Mouse (Mus musculus) regulatory T cell (primary cell): ENCODE data around the gene Rpl34.

Source experiments
- in situ Hi-C: fragments of 300-600 bp; cut with MboI, MseI; formaldehyde crosslinking; loops from one replicate; pipeline ENCODE4 v1.15.1; 2025; ENCODE audit warnings: high pct_unique_total_duplicates

The Rpl34 gene

DNA sequence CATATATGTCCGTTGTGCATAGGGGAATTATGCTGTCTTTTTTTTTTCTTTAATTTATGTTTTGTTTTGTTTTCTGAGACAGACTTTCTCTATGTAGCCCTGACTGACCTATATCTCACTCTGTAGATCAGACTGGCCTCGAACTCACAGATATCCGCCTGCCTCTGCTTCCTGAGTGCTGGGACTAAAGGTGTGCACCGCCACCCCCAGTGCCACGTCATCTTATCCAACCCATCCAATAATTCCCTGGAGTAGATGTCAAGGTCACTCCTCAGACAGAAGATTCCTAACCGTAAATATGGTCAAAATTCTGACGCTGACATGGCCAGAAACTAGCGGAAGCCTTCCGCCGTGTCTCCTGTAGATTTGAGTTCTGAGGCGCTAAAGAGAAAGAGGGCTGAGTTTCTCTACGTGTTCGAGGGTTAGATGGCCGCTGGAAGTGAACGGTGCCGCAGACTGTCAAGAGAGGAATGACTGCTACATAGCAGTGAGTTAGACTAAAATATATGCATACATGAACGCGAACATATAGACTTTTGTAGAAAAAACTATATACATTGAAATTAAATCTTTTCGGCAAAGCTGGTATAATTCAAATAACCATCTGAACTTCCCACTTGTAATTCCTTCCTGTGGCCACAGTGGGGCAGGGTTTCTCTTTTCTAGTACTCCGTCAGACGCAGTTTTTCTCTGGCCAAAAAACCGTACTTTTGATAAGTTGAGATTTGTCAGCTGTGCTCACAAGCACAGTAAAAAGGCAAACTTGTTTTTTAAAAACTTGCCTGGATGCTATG, 15.2 kb downstream of the Rpl34 start:
- in situ Hi-C loops, result loop anchor here (5.0 kb wide), 1 partner anchor 527 kb away; no protein-coding TSS in a partner anchor

DNA sequence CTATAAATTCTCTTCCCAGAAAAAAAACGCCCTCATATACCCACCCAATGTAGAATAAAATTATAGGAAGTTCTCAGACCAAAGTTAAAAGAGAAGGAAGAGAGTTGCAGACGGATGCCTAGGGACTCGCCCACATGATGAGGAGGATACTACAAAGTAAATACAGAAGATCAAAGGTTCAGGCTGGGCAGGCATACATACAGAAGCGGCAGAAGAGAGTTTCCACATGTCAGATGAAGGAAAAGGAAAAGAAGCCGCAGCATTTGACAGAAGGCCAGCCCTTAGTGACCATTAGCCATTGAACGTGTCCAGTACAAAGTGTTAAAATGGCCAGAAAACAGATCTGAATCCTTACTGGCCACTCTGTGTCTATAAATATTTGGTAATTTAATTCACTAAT, 17.3 kb downstream of the Rpl34 start:
- in situ Hi-C loops, result loop anchor here (5.0 kb wide), 1 partner anchor 529 kb away; no protein-coding TSS in a partner anchor

DNA sequence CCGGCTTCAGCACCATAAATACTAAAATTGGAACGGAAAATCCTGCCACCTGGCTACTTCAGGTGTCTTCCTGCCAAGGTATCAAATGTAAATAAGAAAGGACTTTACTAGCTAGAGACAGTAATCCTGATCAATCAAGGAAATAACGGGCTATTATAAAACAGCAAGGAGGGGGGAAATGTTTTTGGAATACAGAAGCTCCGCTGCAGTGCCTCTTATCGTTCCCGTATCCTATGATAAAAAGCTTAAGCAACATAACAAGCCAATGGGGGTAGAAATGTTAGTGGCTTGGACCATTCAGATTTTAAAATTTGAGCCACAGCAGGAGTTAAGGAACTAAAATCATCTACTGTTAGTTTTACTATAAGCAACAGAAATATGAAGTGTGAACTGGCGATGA, 20.1 kb downstream of the Rpl34 start:
- in situ Hi-C loops, result loop anchor here (5.0 kb wide), 1 partner anchor 532 kb away; no protein-coding TSS in a partner anchor

DNA sequence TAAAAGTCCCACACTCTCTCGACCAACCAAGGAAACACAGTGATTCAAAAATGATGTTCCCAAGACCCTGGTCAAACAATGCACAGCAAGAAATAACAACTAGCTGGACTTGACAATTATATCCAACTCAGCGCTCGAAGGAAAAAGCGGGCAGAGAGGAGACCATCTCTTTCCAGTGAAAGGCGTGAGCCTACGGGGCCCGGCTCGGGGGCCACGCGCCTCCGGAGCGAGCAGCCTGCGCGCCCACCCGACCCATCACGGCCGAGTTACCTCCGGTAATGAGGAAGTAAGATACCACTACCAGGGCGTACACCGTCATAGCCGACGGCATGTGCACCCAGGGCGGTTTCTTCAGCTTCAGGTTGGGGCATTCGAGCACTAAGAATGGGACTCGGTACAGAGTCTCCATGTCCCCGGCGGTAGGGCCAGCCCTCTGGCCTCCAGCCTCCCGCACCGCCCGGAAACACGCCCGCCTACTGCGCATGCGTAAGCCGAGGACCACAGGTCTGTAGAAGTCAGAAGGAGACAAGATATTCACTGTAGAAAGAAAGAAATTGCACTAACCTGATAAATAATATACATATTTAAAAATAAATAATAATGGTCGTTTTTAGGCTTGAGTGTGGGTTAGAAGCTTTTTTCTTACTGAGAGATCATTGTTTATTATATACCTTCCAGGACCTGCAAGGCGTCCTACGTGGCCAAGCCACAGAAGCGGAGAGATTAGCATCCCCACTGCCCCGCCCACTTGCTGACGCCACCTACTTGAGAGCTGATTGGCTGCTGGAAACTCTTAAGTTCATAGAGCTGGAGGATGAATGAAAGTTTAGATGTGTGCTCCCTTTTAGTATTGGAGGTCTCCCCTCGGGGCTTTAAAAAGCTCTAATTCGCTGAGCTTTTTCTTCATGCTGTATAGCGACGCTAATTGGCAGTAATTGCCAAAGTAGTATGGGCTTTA, 21.0 kb downstream of the Rpl34 start, which contains the start of gene Ostc:
Ostc (minus strand) TSS at position 478 of the 958 bp plus-strand sequence.
- in situ Hi-C loops, result no loop called here

DNA sequence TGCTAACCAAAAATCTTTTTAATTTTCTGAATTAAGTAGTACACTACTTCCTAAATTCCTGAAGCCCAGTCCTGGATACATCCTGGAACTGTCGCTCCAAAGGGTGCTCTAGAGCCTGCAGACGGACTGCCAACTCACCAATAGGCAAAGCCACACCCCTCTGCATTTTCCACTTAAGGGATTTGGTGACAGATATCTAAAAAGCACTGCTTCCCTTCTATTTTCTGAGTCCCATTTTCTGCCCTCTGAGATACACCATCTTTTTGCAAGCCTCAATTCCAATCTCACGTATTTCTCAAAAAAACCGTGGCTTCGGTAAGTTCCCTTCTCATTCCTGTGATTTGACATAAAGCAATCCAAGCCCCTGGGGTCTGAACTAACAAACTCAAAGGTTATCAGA, 21.7 kb downstream of the Rpl34 start:
- in situ Hi-C loops, result no loop called here

DNA sequence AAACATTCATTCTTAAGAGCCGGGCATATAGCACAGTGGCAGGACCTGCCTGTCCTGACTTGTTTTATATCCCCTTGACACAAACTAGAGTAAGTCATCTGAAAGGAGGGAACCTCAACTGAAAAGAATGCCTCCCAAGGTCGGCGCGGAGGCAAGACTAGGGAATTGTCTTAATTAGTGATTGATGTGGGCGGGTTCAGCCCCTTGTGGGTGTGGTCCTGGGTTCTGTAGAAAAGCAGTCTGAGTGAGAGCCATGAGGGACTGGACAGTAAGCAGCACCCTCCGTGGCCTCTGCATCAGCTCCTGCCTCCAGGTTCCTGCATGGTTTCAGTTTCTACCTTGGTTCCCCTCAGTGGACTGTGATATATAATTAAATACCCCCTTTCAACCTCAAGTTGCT, 27.9 kb downstream of the Rpl34 start:
- in situ Hi-C loops, result no loop called here

DNA sequence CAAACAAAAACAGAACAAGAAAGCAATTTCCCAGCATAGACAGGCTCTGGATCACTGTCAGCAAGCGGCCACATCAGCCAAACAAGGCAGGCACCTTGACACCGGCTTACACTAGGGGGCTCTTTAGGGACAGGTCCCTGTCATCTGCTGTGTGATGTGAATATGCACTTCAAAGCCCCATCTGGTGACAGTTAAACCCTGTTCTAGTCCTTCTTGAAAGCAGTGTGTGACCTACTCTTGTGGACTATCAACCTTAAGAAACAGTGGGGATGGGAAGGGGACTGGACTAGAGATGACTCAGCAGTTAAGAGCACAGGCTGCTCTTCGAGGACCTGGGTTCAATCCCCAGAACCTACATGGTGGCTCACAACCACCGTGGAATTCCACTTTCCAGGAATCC, 32.6 kb downstream of the Rpl34 start:
- in situ Hi-C loops, result loop anchor here (25.0 kb wide), 1 partner anchor 835 kb away; no protein-coding TSS in a partner anchor

DNA sequence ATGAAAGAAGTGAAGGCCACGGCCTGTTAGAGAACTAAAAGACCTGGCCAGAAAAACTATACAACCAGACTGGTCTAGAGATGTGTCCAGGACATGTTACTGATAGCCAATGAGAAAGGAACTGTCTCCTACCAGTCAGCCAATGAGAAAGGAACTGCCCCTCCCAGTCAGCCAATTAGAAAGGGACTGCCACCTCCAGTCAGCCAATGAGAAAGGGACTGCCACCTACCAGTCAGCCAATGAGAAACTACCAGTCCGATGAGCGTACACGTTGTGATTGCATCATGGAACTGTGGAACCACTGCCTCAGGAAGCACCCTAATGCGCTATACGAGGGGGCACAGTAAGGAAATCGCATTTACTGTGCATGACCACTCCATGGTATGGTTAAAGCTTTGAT, 35.5 kb downstream of the Rpl34 start:
- in situ Hi-C loops, result loop anchor here (5.0 to 25.0 kb wide), 2 partner anchors 832 to 868 kb away; partner anchors contain the start of gene Papss1

DNA sequence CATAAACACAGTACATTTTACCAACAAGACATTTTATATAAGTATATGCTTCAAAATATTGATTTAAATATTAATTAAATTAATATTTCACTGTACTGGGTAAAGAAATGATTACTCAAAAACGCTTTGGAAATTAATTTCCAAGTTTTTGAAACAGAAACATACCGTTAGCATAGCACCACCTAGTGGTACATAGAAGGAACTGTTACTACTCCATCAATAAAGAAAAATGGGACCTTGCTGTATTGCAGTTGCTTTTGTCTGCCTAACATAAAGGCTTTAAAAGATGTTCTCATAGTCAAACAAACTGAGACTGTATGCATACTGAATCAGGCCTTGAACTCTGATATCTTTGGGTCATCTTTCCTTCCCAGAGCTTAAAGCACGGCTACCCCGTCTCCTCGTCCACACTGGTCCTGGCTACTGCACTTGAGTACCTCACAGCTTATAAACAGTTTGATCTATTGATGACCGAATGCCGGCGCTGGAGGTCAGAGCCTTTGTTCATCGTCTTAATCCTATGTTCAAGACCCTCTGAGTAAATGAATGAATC, 36.1 kb downstream of the Rpl34 start:
- in situ Hi-C loops, result loop anchor here (5.0 to 25.0 kb wide), 2 partner anchors 832 to 868 kb away; partner anchors contain the start of gene Papss1

DNA sequence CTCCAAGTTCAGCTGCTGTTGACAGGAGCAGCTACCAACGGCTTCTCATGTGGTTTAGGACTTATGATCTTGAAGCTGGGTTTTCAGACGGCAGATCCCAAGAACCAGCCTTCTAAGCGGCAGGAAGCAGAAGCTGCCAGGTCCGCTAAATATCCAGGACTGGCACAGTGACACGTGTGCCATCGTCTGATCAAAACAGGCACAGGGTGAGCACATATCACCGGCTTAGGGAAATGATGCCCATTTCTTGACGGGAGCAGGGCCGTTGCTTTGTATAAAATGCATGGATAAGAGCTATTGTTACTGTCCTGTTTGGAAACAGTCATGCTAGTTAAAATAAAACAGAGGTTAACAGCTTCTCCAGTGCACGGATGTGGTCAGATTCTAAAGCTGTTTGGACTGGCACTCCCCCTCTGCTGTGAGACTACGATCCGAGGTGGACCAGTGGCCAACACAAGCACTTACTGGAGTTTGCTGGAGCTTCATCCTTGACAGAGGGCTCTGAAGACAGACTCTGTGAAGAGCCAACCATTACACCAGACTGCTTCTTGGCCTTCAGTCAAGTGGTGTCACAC, 38.5 kb downstream of the Rpl34 start:
- in situ Hi-C loops, result loop anchor here (5.0 to 25.0 kb wide), 2 partner anchors 829 to 871 kb away; partner anchors contain the start of gene Papss1

DNA sequence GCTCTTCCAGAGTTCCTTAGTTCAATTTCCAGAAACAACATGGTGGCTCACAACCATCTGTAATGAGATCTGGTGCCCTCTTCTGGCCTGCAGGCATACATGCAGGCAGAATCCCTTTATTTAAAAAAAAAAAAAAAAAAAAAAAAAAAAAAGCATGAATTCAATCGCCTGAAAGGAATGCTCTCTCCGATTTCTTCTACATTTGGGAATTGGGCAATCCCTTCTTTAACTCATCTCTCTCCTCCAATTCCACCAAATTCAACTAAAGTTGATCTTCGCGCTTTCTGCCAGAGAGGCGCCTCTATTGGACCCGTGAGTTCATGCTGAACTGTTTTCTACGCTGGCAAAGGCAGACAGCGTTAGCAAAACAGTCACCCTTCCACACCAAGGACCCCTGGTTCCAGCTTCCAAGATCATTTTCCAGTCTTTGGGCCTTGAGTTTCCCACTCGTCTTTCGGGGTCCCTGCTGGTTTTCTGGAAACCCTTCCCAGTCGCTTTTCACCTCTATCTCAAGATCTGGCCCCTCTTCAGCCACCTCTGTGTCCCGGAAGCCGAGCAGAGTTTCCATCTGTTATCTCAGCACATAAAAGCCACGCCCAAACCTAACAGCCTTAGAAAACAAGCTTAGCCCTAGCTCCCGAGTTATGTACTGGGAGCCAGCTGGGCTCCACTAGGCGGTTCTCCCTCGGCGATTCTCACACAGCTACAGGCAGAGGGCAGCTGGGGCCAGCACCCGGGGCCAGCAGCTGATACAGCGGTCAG, 39.2 kb downstream of the Rpl34 start:
- in situ Hi-C loops, result loop anchor here (5.0 to 25.0 kb wide), 2 partner anchors 829 to 871 kb away; partner anchors contain the start of gene Papss1

DNA sequence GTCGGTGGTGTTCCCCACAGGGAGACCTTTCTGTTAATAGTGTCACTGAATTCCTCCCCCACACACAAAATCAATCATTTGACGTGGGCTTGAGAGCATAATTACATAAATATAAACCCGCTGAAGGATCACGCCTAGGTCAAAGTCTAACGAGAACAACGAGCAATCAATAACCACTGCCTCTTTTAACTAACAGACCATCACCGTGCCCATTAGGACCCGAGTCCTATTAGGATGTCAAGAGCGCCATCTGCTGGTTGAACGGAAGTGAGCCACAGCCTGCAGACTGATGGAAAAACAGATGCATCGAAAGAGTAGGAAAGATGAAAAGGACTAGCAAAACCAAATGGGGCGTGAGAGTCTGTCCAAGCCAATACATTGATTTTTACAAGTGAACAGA, 40.6 kb downstream of the Rpl34 start:
- in situ Hi-C loops, result loop anchor here (5.0 to 25.0 kb wide), 2 partner anchors 827 to 873 kb away; partner anchors contain the start of gene Papss1

DNA sequence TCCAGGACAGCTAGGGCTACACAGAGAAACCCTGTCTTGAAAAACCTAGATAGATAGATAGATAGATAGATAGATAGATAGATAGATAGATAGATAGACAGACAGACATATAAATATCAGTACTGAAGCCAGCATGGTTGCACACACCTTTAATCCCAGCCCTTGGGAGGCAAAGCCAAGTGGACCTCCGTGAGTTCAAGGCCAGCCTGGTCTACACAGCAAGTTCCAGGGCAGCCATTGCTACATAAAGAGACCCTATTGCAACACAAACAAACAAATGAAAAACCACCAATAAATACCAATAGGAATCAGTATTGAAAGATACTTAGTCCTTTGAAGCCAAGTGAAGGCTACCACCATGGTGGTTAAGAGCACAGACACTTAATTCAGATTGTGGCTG, 43.1 kb downstream of the Rpl34 start:
- in situ Hi-C loops, result loop anchor here (25.0 kb wide), 1 partner anchor 825 kb away; no protein-coding TSS in a partner anchor

DNA sequence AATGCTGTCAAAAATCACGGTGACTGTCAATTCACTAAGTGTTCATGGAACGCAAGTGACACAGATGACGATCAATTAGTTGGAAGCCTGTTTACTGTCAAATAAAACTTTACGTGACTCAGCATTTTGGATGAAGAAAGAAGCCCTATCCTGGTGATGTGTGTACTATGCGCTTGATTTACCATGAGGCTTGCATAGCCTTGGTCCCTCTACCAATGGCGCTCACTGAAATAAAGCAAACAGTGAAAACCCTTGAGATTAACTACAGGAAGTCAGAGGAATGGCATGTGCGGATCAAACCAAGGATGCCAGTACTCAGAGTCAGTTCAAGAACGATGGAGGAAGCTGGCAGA, 45.2 kb downstream of the Rpl34 start:
- in situ Hi-C loops, result loop anchor here (25.0 kb wide), 1 partner anchor 823 kb away; no protein-coding TSS in a partner anchor

DNA sequence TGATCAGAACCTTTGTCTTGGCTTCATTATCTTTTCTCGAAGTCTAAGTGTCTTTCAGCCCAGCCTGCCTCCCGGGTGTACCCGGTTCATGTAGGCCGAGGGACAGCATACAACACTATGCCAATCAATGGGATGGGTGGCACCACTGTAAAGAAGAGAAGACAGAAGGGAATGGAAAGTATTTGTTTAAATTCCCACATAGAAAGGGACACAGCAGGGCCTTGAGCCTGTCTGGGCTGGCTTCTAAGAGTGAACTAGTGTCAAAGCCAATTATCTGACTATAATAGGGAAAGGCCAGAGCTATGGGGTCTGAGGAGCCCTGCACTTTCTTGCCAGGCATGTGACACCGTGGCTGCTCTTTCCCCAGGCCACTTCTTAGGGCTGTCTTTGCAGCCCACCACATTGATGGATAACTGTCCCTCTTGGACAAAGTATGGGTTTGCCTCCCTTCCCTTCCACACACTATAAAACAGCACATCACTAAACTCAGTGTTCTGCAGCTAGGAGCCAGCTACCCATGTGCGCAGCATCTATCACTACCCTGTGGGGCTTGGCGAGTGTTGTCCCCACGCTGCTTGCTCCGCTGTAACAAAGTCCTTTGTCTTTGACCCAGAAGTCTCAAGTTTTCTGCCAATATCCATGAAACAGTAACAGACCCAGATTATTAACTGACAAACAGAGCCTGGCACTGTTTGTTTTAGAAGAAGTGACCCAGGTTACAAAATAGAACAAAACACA, 45.8 kb downstream of the Rpl34 start:
- in situ Hi-C loops, result loop anchor here (25.0 kb wide), 1 partner anchor 822 kb away; no protein-coding TSS in a partner anchor

DNA sequence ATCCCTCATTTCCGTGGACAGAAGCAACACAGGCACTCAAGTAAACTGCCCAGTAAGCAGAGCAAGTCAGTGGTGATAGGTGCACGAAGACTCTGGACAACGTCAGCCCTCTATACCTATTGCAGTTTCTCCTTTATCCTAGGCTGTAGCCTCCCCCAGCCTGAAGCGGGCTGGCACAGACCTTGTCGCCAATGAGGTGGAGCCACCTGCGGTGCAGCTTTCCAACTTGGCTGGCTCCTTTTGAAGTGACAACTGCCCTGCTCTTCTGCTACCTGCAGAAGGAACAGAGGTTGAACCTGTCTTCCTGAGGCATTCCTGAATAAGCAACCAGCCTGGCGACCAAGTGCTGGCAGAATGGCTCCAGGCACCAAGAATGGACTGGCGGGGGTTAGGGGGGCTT, 46.4 kb downstream of the Rpl34 start:
- in situ Hi-C loops, result loop anchor here (25.0 kb wide), 1 partner anchor 822 kb away; no protein-coding TSS in a partner anchor

DNA sequence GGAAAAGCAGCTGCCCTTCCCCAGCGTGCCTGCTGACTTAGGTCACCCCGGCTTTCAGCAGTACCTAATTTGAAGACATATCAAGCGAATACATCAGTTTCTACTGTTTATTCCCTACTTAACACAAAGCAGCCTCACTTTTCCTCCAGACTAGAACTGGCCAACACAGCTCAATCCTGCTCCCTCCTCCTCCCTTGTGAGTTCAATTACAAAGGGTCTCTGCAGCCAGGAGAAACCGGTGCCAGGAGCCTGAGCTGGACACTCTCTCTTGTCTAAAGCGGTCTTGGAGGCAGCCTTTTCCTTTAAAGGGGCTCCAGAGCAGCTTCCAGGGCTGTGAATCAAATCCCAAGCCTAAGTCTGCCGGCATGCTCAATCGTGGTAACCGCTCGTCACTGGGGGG, 48.0 kb downstream of the Rpl34 start:
- in situ Hi-C loops, result loop anchor here (25.0 kb wide), 1 partner anchor 820 kb away; no protein-coding TSS in a partner anchor

DNA sequence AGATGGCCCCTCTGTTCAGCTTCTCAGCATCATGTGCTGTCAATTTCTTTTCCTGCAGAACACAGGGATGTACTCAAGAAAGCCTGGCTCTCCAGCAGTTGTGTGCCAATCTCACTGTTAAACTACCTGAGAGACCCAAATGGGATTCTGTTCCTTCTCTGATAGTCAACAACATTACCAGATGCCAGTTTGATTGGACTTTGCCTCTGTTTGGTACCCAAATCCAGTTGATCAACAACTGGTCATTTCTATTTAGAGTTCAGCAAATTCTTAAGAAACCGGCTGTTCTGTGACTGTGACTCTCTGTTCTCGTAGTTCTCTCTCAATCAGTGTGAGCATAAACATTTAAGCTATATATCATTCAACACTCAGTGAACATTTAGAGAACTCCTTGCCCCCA, 49.0 kb downstream of the Rpl34 start:
- in situ Hi-C loops, result loop anchor here (25.0 kb wide), 1 partner anchor 819 kb away; no protein-coding TSS in a partner anchor
